Mouse (Mus musculus) embryonic facial prominence, embryonic 10.5 days (tissue): ENCODE measurements around the gene Nup210l. TPM values are rescaled to one million over a fixed set of nuclear protein-coding genes. Genes with fewer than 3 reads are reported as not detected.

Experiments
- DNase-seq: peaks from one replicate; pipeline ENCODE4 v3.0.0-alpha.2; 2017; ENCODE audit warnings: low spot score
- H3K27ac ChIP-seq: fragments of 300-500 bp; sonication (generic); replicated peaks from 2 replicates; pipeline ENCODE4 v1.5.1; 2016; ENCODE audit warnings: mild to moderate bottlenecking
- H3K27me3 ChIP-seq: fragments of 300-500 bp; sonication (generic); replicated peaks from 2 replicates; pipeline ENCODE4 v1.6.1; 2016; ENCODE audit warnings: low read depth, mild to moderate bottlenecking; ENCODE audit not compliant: poor library complexity, severe bottlenecking
- H3K36me3 ChIP-seq: fragments of 300-500 bp; sonication (generic); replicated peaks from 2 replicates; pipeline ENCODE4 v1.6.1; 2016; ENCODE audit warnings: mild to moderate bottlenecking, moderate library complexity
- H3K4me1 ChIP-seq: fragments of 300-500 bp; sonication (generic); 2 replicates; pipeline ENCODE4 v1.6.1; 2016
- H3K4me3 ChIP-seq: fragments of 300-500 bp; sonication (generic); 2 replicates; pipeline ENCODE4 v1.5.1; 2016; ENCODE audit warnings: mild to moderate bottlenecking, moderate library complexity
- H3K9me3 ChIP-seq: fragments of 300-500 bp; sonication (generic); 2 replicates; pipeline ENCODE4 v1.6.1; 2016; ENCODE audit warnings: mild to moderate bottlenecking
- WGBS: fragments of 180-500 bp; shearing (Covaris S2); methylation state at CpG from one replicate; pipeline ENCODE4 v1.1.7; 2016; 5-methylcytosine and 5-hydroxymethylcytosine counted together
- microRNA counts: library from miRNA; unstranded; fragments of <30 nt; microRNA quantifications from one replicate; lab custom pipeline; 2017
- microRNA-seq: library from miRNA; unstranded; fragments of <30 nt; microRNA quantifications from one replicate; pipeline ENCODE4, GENCODE M21; 2017
- polyA plus RNA-seq: library from polyadenylated mRNA; unstranded; fragments of >200 nt; fragmentation: Nextera tagmentation; extraction: Ambion mirVana; gene quantifications from 2 replicates; pipeline ENCODE4 v1.2.1, GENCODE M21; 2016

Gene Nup210l
- polyA plus RNA-seq, 1 experiment from 2014 or later: 0.59 TPM

DNA sequence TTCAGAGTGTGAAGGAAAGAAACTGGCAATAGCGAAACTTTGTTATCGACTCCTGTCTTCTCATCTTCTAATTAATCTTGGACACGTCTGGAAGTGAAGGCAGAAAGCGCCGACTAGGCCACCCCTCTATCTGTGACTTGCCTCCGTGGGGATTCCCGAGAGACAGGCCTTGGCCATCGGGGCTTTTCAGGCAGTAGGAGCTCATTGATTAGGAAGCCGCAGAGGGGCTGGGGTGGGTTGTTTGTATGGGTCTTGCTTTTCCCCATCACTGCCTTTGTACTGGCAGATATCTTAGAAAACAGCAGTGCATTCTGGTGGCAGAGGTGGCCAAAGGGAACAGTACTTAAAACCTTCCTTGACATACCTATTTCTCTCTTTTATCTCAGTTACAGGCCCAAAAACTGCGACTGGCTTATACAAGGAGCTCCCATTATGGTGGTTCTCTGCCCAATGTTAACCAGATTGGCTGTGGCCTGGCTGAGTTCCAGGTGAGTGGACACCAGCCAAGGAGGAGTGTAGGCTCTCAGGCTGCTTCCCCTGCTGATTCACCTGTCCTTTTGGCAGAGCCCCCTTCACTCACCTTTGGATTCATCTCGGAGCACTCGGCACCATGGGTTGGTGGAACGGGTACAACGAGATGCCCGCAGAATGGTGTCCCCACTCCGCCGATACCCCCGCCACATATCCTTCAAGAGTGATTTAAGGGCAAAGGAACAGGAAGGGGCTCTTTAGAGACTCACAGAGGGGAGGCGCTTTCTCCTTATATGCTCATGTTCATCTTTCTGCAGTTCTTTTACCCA, 153.0 kb downstream of the Nup210l start:
- 93% methylated on average over 19 of the region's 19 CpGs for WGBS
- Histone ChIP-seq H3K9me3 (no peaks in the 10 kb centered on the region), H3K27ac (no peak overlapping the region), H3K4me3 (no peak overlapping the region), H3K27me3 (no peaks in the 10 kb centered on the region), H3K4me1 (peaks cover 23% of the 10 kb centered on the region), H3K36me3 (peaks cover 59% of the 10 kb centered on the region)
- DNase-seq: no peak

DNA sequence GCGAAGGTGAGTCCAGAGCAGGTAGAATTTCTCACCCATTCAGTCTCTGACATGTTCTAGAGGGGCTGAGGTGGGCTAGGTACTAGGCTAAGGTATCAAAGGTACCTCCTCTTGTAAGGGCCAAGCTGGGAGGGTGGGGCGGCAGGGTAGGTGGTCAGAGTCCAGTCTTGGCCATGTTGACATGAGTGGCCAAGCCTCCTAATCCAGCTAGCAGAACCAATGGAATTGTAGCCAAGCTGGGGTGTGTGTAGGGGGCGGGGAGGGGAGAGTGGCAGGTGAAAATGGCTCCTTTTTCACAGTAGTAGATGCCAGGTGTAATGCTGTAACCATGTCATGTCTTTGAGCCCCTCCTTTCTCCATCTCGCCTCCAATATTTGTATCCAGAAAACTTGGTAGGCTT, 154.6 kb downstream of the Nup210l start:
- DNase-seq: no peak
- Histone ChIP-seq H3K27ac (no peak overlapping the region), H3K27me3 (no peaks in the 10 kb centered on the region), H3K4me3 (no peak overlapping the region), H3K36me3 (peaks cover 75% of the 10 kb centered on the region), H3K4me1 (peaks cover 22% of the 10 kb centered on the region), H3K9me3 (no peaks in the 10 kb centered on the region)
- 87% methylated on average over 4 of the region's 4 CpGs for WGBS

MicroRNA genes within 50 kb of the gene (microRNA counts, 519-probe panel; counts per million panel counts)
- 188 counts per million, percentile 57 among the panel's probes with 10 or more counts for microRNA mmu-miR-190b (lab: Ali Mortazavi, UCI)

Small RNAs within 50 kb of the gene (microRNA-seq; reads per million reads assigned to microRNA genes)
- 29.9 reads per million, percentile 34 among the genes with 10 or more reads in this experiment for gene Mir190b

Other genes starting within 250 kb of the Nup210l start
- gene Il6ra, start 190.9 kb upstream of the Nup210l start, polyA plus RNA-seq: 0.41 and 0.61 TPM in 2 replicates
- gene Atp8b2, start 140.6 kb upstream of the Nup210l start, polyA plus RNA-seq: 12.6 and 13.3 TPM in 2 replicates
- gene Hax1, start 105.4 kb upstream of the Nup210l start, polyA plus RNA-seq: 200 and 206 TPM in 2 replicates
- gene 4933434E20Rik, start 52.5 kb upstream of the Nup210l start, polyA plus RNA-seq: 181 and 195 TPM in 2 replicates
- 240 and 243 TPM in 2 replicates for gene Ubap2l, start 51.5 kb upstream of the Nup210l start, polyA plus RNA-seq
- gene Tpm3, start 31.5 kb upstream of the Nup210l start, polyA plus RNA-seq: 597 and 601 TPM in 2 replicates
- gene Rps27, start 109.5 kb downstream of the Nup210l start, polyA plus RNA-seq: 1,048 and 1,124 TPM in 2 replicates
- gene Rab13, start 109.6 kb downstream of the Nup210l start, polyA plus RNA-seq: 25.4 and 25.5 TPM in 2 replicates
- gene Jtb, start 127.5 kb downstream of the Nup210l start, polyA plus RNA-seq: 79.3 and 81.4 TPM in 2 replicates
- gene Creb3l4, start 139.4 kb downstream of the Nup210l start, polyA plus RNA-seq: 4.2 and 6.1 TPM in 2 replicates
- gene Slc39a1, start 144.0 kb downstream of the Nup210l start, polyA plus RNA-seq: 60.9 and 64.2 TPM in 2 replicates
- gene Crtc2, start 150.0 kb downstream of the Nup210l start, polyA plus RNA-seq: 26.1 and 26.8 TPM in 2 replicates
- 4.3 and 5.3 TPM in 2 replicates for gene Dennd4b, start 161.1 kb downstream of the Nup210l start, polyA plus RNA-seq
- gene Gatad2b, start 189.0 kb downstream of the Nup210l start, polyA plus RNA-seq: 13.6 and 15.7 TPM in 2 replicates